Mouse (Mus musculus): ENCODE data around the gene Gmpr. TPM values are rescaled to one million over a fixed set of nuclear protein-coding genes. Genes with fewer than 3 reads are reported as not detected.

Gmpr gene
- total RNA-seq, 2 experiments from 2014 or later, result 167 to 189 TPM

GRCm38 (mm10) chr13:45582294-45582693, 75.0 kb downstream of the Gmpr start:
- intact Hi-C loops (cut with DNase I), result no loop called here
- no peak for DNase-seq (ENCODE audit: low spot score)

- DNase-seq (ENCODE audit: low spot score), result no peak
- intact Hi-C loops (cut with DNase I), result no loop called here
Measured at GRCm38 (mm10) chr13:45583061-45583460, 75.8 kb downstream of the Gmpr start.

GRCm38 (mm10) chr13:45590898-45591297, 83.7 kb downstream of the Gmpr start:
- intact Hi-C loops (cut with DNase I), result no loop called here
- no peak for DNase-seq (ENCODE audit: low spot score)

GRCm38 (mm10) chr13:45593914-45594313, 86.7 kb downstream of the Gmpr start:
- DNase-seq (ENCODE audit: low spot score), result no peak
- intact Hi-C loops (cut with DNase I), result no loop called here

GRCm38 (mm10) chr13:45595416-45595815, 88.2 kb downstream of the Gmpr start:
- no peak for DNase-seq (ENCODE audit: low spot score)
- intact Hi-C loops (cut with DNase I), result no loop called here

GRCm38 (mm10) chr13:45599831-45600230, 92.6 kb downstream of the Gmpr start:
- intact Hi-C loops (cut with DNase I), result no loop called here
- DNase-seq (ENCODE audit: low spot score), result no peak

- intact Hi-C loops (cut with DNase I), result no loop called here
- no peak for DNase-seq (ENCODE audit: low spot score)
Measured at GRCm38 (mm10) chr13:45600443-45600842, 93.2 kb downstream of the Gmpr start.

Other genes starting within 250 kb of the Gmpr start
- gene Mylip, start 117.7 kb upstream of the Gmpr start, total RNA-seq (2021), result 10 to 100 TPM; 14.6 to 18.3 TPM